Mouse (Mus musculus) thymus, adult 2 months (tissue): ENCODE measurements at regions not wholly inside any gene's neighbourhood (a gene's known extent, or its start where the extent isn't known, plus 50 kb on each side); places are given as distances from the start of the nearest gene placed in this dataset.

Source experiments
- DNase-seq: peaks from one replicate; pipeline ENCODE4 v3.0.0; 2021
- H3K27ac ChIP-seq: fragments of 200-500 bp; 2 replicates; pipeline ENCODE4 v1.5.1; 2012; ENCODE audit warnings: low read length, control low read depth; ENCODE audit not compliant: control insufficient read depth, insufficient read depth
- H3K27me3 ChIP-seq: fragments of 200-500 bp; 2 replicates; pipeline ENCODE4 v1.6.1; 2012; ENCODE audit warnings: mild to moderate bottlenecking, low read length, moderate library complexity, mixed read lengths; ENCODE audit not compliant: control insufficient read depth, insufficient read depth
- H3K36me3 ChIP-seq: fragments of 200-500 bp; 2 replicates; pipeline ENCODE4 v1.6.1; 2012; ENCODE audit warnings: mild to moderate bottlenecking, low read length, moderate library complexity; ENCODE audit not compliant: control insufficient read depth, insufficient read depth
- H3K4me1 ChIP-seq: fragments of 200-500 bp; replicated peaks from 2 replicates; pipeline ENCODE4 v1.6.1; 2012; ENCODE audit warnings: low read length; ENCODE audit not compliant: control insufficient read depth, insufficient read depth
- H3K4me3 ChIP-seq: fragments of 200-500 bp; 2 replicates; pipeline ENCODE4 v1.5.1; 2012; ENCODE audit warnings: mild to moderate bottlenecking, low read length, control low read depth, moderate library complexity; ENCODE audit not compliant: control insufficient read depth, insufficient read depth
- CTCF ChIP-seq: fragments of 200-500 bp; IDR thresholded peaks from 2 replicates; pipeline ENCODE4 v1.5.1; 2012; ENCODE audit warnings: mild to moderate bottlenecking, control low read depth, low read length, moderate library complexity, borderline replicate concordance; ENCODE audit not compliant: control insufficient read depth, poor library complexity, insufficient read depth; ENCODE audit errors: extremely low read depth
- POLR2A ChIP-seq: fragments of 200-500 bp; IDR thresholded peaks from 2 replicates; pipeline ENCODE4 v1.6.1; 2012; ENCODE audit warnings: mild to moderate bottlenecking, low read length, control low read depth, moderate library complexity; ENCODE audit not compliant: control insufficient read depth, poor library complexity, insufficient read depth; ENCODE audit errors: extremely low read depth
- WGBS: fragments of 180-500 bp; shearing (Covaris S2); methylation state at CpG from one replicate; pipeline ENCODE4 v1.1.7; 2018; 5-methylcytosine and 5-hydroxymethylcytosine counted together

- Histone ChIP-seq H3K4me1 (no peaks in the 10 kb centered on the region), H3K36me3 (no peaks in the 10 kb centered on the region), H3K27me3 (no peaks in the 10 kb centered on the region), H3K27ac (no peak overlapping the region), H3K4me3 (no peak overlapping the region)
- no peak for TF ChIP-seq CTCF
- TF ChIP-seq POLR2A = no peak
- no peak for DNase-seq
- WGBS = 93% methylated on average over 4 of the region's 4 CpGs
Observed at GRCm38 (mm10) chr8:26301961-26302360, 182.6 kb downstream of the Gm45692 start.

DNA sequence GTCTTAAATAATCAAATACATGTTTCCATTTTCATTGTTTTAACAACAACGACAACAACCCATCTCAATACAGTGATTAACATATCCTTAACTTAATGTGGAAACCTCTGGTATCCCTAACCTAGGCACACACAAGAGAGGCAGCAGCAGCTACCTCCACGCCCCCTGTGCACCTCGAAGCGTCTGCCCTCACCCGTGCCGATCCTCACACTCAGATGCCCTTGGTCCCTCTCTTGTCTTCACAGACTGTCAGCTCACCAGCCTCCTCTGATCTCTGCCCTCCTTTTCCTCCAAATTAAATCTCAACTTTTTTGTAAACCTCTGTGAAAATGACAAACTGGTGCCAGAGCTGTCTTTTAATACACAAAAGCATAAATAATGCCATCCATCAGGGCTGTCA, 185.2 kb downstream of the Gm45692 start:
- no peaks in the 10 kb centered on the region for H3K36me3 ChIP-seq
- no peak for DNase-seq
- H3K4me3 ChIP-seq = no peak overlapping the region
- H3K4me1 ChIP-seq = no peaks in the 10 kb centered on the region
- WGBS = 89% methylated on average over 6 of the region's 6 CpGs
- H3K27me3 ChIP-seq = no peaks in the 10 kb centered on the region
- H3K27ac ChIP-seq = no peak overlapping the region
- TF ChIP-seq CTCF = no peak
- TF ChIP-seq POLR2A = no peak

- Histone ChIP-seq H3K27ac (no peak overlapping the region), H3K36me3 (no peaks in the 10 kb centered on the region), H3K4me3 (no peak overlapping the region), H3K27me3 (no peaks in the 10 kb centered on the region), H3K4me1 (no peaks in the 10 kb centered on the region)
- DNase-seq = no peak
- TF ChIP-seq CTCF = no peak
- TF ChIP-seq POLR2A = no peak
- WGBS = 85% methylated on average over 18 of the region's 18 CpGs
Observed at GRCm38 (mm10) chr8:26305061-26305879, 185.9 kb downstream of the Gm45692 start.

- H3K4me3 ChIP-seq = no peak overlapping the region
- TF ChIP-seq CTCF (no peak), POLR2A (no peak)
- 79% methylated on average over 15 of the region's 15 CpGs for WGBS
- DNase-seq = no peak
- H3K4me1 ChIP-seq = no peaks in the 10 kb centered on the region
- H3K36me3 ChIP-seq = no peaks in the 10 kb centered on the region
- no peaks in the 10 kb centered on the region for H3K27me3 ChIP-seq
- no peak overlapping the region for H3K27ac ChIP-seq
Observed at GRCm38 (mm10) chr8:26308121-26308641, 188.8 kb downstream of the Gm45692 start.

GRCm38 (mm10) chr8:26309764-26310163, 190.4 kb downstream of the Gm45692 start:
- Histone ChIP-seq H3K4me3 (no peak overlapping the region), H3K27me3 (no peaks in the 10 kb centered on the region), H3K36me3 (no peaks in the 10 kb centered on the region), H3K27ac (no peak overlapping the region), H3K4me1 (no peaks in the 10 kb centered on the region)
- TF ChIP-seq CTCF (no peak), POLR2A (no peak)
- 92% methylated on average over 6 of the region's 6 CpGs for WGBS
- DNase-seq = no peak

GRCm38 (mm10) chr8:26323606-26324350, 204.4 kb downstream of the Gm45692 start:
- DNase-seq = no peak
- no peak for TF ChIP-seq POLR2A
- 94% methylated on average over 12 of the region's 12 CpGs for WGBS
- Histone ChIP-seq H3K4me3 (no peak overlapping the region), H3K4me1 (no peaks in the 10 kb centered on the region), H3K27me3 (no peaks in the 10 kb centered on the region), H3K27ac (no peak overlapping the region), H3K36me3 (no peaks in the 10 kb centered on the region)

- Histone ChIP-seq H3K36me3 (no peaks in the 10 kb centered on the region), H3K4me1 (no peaks in the 10 kb centered on the region), H3K27me3 (no peaks in the 10 kb centered on the region), H3K27ac (no peak overlapping the region), H3K4me3 (no peak overlapping the region)
- WGBS = 82% methylated on average over 3 of the region's 3 CpGs
- no peak for DNase-seq
- TF ChIP-seq CTCF (no peak), POLR2A (no peak)
Observed at GRCm38 (mm10) chr8:26324606-26325005, 205.3 kb downstream of the Gm45692 start.
